Mouse (Mus musculus) brown adipose tissue, adult 24 weeks (tissue): ENCODE data around the gene Gpr157. TPM values are rescaled to one million over a fixed set of nuclear protein-coding genes. Genes with fewer than 3 reads are reported as not detected.
"Not testable (repeated sequence)": the region's sequence is repeated elsewhere in the genome, so short reads cannot be mapped to it uniquely, and the experiment has no call there.

ENCODE experiments used
- H3K27ac ChIP-seq: fragments of 200-500 bp; replicated peaks from 2 replicates; pipeline ENCODE4 v1.5.1; 2012; ENCODE audit warnings: low read depth, mild to moderate bottlenecking, low read length
- H3K4me1 ChIP-seq: fragments of 200-500 bp; 2 replicates; pipeline ENCODE4 v1.6.1; 2012; ENCODE audit warnings: low read length, mixed read lengths; ENCODE audit not compliant: control insufficient read depth, insufficient read depth, insufficient read length
- H3K4me3 ChIP-seq: fragments of 200-500 bp; 2 replicates; pipeline ENCODE4 v1.5.1; 2012; ENCODE audit warnings: low read depth, mild to moderate bottlenecking, low read length, moderate library complexity; ENCODE audit not compliant: insufficient read depth
- polyA plus RNA-seq: library from polyadenylated mRNA; stranded (reverse); fragments of >200 nt; gene quantifications from 2 replicates; pipeline ENCODE4 v1.2.4, GENCODE M21; 2012; ENCODE audit not compliant: missing spikeins, insufficient read depth, insufficient read length

Gpr157 gene
- 2.0 and 2.4 TPM in 2 replicates for polyA plus RNA-seq

DNA sequence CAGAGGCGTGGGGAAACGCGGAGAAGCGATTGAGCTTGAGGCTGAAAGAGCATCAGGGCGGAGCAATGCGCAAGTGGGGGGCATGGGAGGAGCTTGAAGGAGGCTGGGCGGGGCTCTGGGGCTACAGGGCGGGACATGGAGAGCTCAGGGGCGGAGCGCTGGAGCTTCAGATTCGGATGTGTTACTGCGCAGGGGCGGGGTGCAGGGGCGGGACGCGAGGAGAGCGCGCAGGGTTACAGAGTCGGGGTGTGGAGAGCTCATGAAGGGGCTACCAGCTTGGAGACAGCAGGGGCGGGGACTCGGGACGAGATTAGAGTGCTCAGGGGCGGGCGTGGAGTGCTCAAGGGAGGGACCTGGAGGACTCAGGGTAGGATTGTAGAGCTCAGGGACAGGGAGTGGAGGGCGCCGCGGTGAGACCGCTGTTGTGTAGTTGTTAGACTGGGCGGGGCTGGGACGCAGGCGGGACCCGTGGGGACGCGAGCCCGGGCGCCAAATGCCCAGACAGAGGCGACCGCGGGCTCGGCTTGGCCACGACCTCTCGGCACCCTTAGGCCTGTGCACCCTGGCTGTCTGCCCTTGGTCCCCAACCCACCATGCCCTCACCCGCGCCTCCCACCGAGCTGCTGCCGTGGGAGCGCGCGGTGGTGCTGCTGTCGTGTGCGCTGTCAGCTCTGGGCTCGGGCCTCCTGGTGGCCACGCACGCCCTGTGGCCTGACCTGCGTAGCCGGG lies at the start of gene Gpr157:
Gene Gpr157 (plus strand): TSS at position 205 of the 729 bp plus-strand sequence.
- Histone ChIP-seq H3K27ac (peak within 1 kb of the TSS; percentile 24; the same call in 1 of the 2 replicates), H3K4me1 (peaks cover 11% of the 10 kb centered on the region), H3K4me3 (peak within 1 kb of the TSS; percentile 79)

DNA sequence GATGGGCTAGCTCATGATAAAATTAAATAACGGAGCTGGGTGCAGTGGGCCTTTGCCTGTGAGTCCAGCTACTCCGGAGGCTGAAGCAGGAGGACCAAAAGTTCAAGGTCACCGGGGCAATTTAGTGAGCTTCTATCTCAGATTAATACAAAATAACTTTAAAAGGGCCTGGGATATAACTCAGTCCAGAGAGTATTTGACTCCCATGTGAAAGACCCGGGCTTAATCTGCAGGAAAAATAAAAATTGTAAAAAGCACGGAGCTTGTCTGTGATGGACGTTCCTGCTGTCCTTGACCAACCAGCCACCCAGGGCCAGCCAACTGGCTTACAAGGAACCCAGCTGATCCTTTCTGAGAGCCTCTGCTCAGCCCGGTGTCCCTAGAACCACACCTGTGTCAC lies 48.6 kb upstream of the Gpr157 start:
- H3K4me3 ChIP-seq = no peak overlapping the region
- H3K27ac ChIP-seq = no peak overlapping the region
- no peaks in the 10 kb centered on the region for H3K4me1 ChIP-seq

DNA sequence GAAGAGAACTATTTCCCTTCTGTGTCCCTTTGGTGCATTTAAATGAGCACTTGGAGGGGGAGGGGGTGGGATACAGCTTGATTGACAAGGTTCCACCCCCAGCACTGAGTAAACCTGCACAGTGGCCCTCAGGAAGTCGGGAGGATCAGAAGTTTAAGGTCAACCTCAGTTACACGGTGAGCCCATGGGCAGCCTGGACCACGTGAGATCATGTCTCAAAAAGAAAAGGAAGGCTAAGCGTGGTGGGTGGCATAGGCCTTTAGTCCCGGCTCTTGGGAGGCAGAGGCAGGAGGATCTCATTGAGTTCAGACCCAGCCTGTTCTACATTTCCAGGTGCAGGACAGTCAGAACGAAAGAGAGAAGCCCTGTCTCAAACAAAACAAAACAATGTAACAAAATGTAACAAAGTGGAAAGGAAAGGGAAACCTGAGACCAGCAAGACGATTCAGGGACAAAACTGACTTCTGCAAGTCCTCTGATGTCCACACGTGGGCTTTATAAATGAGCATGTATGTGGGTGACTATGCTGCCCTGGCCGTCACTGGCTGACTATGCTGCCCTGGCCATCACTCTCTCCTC lies 47.1 kb upstream of the Gpr157 start:
- Histone ChIP-seq H3K4me3 (no peak overlapping the region), H3K27ac (no peak overlapping the region), H3K4me1 (no peaks in the 10 kb centered on the region)

DNA sequence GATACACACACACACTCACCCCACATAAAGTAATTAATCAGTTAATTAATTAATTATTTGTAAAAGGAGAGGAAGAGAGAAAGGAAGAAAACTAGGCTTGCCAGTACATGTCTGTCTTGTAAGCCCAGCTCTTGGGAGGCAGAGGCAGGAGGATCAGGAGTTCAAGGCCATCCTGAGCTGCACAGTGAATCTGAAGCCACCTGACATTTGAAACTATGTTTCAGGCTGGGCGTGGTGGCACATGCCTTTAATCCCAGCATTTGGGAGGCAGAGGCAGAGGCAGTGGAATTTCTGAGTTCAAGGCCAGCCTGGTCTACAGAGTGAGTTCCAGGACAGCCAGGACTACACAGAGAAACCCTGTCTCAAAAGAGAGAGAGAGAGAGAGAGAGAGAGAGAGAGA lies 46.3 kb upstream of the Gpr157 start:
- H3K4me3 ChIP-seq, H3K4me1 ChIP-seq, H3K27ac ChIP-seq: not testable (repeated sequence)

DNA sequence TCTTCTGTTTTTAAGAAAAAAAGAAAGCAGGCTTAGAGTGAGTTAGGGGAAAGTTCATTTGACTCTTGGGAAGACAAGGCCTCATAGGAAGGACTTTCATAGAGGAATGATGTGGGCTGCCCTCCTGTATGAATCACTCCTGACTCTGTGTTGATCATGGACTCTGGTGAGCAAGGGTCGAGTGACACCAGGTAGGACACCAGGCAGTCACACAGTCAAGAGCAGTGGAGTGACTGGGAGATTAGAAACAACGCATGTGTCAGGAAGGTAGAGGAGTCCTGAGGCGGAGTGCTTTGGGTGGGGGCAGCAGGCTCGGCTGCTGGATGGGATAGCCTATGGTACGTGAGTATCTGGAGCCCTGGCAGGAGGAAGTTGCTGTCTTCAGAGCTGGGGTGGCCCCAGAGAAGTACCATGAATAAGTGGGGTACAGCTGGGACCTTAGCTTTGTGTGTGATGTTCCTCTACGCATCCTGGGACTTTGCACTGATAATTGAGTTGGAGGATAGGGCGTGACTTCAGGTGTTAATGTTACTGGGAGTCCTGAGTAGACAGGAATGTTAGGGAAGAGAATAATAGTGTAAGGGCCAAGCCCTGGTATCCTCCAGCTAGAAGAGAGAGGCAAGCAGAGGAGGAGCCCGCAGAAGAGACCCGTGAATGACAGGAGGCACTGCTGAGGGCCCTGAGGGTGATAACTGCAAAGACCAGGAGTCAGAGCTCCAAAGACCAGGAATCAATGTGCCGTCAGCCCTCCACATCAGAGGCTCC lies 45.6 kb upstream of the Gpr157 start:
- H3K27ac ChIP-seq = no peak overlapping the region

DNA sequence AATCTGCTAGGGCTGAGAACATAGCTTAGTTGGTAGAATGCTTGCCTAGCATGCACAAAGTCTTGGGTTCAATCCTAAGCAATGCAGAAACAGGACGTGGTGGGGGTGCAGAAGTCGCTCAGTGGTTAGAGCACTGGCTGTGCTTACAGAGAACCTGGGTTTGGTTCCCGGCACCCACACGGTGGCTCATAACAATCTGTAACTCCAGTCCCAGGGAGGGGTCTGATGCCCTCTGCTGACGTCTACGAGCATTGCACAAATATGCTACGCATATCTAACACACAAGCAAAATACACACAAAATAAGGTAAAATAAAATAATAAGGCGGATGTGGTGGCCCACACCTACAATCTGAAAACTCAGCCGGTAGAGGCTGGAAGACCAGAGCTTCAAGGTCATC lies 43.6 kb upstream of the Gpr157 start:
- H3K27ac ChIP-seq = no peak overlapping the region
- no peak overlapping the region for H3K4me3 ChIP-seq
- no peaks in the 10 kb centered on the region for H3K4me1 ChIP-seq

More for the DNA sequence above, 45.6 kb upstream of the Gpr157 start:
- H3K4me3 ChIP-seq = no peak overlapping the region
- no peaks in the 10 kb centered on the region for H3K4me1 ChIP-seq

DNA sequence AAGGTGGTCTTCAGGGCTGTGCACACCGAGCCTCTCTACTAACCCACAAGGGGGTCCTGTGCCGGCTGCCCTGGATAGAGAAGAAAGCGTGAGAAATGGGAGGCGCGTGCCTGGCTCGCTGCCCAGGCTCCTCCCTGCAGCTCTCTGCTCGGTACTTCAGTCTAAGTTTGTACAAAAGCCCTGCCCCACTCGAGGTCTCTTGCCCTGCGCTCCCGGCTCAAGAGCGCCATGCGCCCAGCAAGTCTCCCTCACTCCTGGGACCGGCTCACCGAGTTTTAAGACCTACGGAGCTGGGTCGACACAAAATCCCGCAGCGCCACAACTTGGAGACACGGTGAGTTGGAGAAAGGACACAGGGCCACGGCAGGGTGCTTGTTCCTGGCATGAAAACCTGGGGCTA lies 39.1 kb upstream of the Gpr157 start:
- H3K27ac ChIP-seq = peak overlapping the region; percentile 6; the same call in 1 of the 2 replicates

DNA sequence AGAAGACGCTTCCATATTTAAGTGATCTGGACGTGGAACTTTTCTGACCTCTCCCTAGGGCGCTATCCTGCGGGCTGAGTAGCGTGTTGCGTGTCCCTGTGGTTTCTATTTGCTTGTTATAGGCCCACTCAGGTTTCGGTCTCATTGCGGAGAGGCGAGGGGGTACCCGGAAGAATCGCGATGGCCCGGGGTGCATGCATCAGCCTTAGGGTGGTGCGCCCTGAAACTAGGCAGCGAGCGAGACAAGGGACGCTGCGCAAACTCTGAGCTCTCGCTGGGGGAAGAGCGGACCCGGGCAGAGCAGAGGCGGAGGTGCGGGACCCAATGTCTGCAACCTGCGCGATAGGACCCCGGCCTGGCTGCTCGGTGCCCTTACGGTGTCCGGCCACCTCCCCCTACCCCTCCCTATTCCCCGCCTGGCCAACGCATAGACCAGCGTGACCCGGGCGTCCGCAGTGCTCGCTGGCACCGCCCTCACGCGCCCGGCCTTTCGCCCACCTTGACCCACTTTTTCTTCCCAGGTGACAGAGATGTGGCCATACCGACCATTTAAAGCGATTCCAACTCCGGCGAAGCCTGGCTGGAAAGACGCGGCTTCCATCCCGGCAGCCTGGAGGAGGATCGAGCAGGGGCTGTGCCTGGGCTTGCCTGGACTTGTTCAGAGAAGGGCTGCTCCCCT lies 38.5 kb upstream of the Gpr157 start:
- H3K4me1 ChIP-seq = no peaks in the 10 kb centered on the region
- peak overlapping the region; percentile 71 for H3K4me3 ChIP-seq
- peak overlapping the region; percentile 6 for H3K27ac ChIP-seq

More for the DNA sequence above, 39.1 kb upstream of the Gpr157 start:
- H3K4me1 ChIP-seq = no peaks in the 10 kb centered on the region
- peak overlapping the region; percentile 71 for H3K4me3 ChIP-seq

DNA sequence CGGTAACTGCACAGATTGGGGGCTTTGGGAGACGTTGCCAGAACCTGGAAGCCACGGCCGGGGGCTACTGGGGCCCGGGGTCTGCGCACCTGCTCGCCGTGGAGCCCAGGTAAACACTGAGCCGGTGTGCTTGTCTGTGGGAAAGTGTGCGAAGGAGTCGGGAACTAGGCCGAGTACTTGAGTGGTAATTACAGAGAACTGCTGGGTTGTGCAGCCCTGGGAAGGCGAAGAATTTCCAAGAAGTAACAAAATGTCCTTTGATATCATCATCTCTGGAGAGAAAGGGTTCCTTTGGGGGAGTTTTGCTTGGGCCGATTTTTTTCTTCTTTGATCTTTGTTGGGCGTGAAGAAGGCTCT lies 38.0 kb upstream of the Gpr157 start:
- no peaks in the 10 kb centered on the region for H3K4me1 ChIP-seq
- H3K4me3 ChIP-seq = peak overlapping the region; percentile 71
- H3K27ac ChIP-seq = no peak overlapping the region

DNA sequence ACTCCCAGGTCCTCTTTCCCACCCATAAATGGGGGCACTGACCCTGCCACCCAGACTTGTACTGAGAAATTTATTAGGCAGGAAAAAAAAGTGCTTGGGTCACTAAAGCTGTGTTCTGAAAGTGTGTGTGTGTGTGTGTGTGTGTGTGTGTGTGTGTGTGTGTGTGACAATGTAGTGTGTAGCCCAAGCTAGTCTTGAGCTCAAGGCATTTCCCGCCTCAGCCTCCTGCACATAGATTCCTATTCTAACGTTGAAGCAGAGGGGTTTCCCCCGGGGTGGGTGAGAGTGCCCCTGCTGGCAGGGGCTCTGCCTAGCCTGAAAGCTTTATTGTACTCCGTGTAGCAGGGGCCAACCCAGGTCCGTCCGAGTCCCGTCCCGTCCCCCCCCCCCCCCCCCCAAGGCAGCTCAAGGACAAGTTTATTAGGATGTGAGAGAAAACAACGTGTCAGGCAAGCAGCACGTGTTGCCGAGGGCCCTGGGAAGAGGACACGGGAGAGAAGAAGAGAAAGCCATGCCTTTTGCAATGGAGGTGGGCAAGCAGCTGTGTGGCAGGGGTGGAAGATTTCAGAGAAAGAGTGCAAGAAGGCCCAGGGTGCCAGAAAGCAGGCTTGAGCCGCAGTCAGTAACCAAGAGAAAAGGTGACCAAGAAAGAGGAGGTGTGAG lies 37.5 kb upstream of the Gpr157 start:
- H3K27ac ChIP-seq = no peak overlapping the region
- no peaks in the 10 kb centered on the region for H3K4me1 ChIP-seq
- H3K4me3 ChIP-seq = peak overlapping the region; percentile 71

DNA sequence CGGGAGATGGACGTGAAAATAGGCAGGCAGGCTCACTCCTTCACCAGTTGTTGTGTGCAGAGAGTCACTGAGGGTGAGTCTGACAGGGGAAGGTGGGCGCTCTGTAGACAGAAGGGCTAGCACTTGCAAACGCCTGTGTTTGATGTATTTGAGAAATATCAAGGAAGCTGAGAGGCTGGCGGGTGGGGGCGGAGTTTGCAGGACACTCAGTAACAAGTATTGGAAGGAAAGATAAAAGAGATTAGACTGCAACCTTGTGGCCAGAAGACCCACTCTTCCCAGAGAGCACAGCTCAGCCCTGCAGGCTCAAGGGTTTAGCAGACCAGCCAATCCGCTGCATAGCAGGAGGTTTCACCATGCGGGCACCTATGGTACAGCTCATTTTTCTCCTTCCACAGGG lies 35.7 kb upstream of the Gpr157 start:
- Histone ChIP-seq H3K4me3 (no peak overlapping the region), H3K27ac (no peak overlapping the region), H3K4me1 (no peaks in the 10 kb centered on the region)

DNA sequence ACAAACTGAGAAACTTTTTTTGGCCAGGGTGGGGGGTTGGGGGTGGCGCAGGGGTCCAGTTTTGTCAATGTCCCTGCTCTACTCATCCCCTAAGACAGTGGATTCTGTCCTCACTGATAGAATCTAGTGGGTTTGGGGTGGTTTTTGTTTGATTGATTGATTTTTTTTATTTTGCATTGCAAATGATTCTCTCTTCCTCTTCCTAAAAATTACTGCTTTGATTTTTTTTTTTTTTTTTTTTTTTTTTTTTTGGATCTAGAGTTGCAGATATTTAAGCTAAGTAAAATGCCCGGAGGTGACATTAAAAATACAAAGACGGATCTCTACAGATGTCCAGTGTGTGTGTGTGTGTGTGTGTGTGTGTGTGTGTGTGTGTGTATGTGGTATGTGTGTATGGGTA lies 34.8 kb upstream of the Gpr157 start:
- H3K4me3 ChIP-seq = no peak overlapping the region
- H3K4me1 ChIP-seq = no peaks in the 10 kb centered on the region
- no peak overlapping the region for H3K27ac ChIP-seq

DNA sequence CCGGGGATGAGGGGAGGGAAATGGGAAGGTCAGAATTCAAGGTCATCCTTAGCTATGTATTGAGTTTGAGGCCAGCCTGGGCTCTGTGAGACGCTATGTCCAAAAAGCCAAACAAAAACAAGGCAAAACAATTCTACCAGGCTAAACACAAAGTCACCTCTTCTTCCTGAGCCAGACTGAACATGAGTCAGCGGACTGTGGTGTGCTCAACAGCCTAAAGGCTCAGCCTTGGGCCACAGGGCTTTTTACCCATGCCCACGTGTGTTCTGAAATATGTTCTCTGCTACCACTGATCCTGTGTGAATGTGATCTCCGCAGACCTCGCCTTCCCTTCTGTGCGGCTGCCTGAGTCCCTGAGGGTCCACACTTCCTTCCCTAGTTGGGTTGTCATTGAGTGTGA lies 31.0 kb upstream of the Gpr157 start:
- Histone ChIP-seq H3K4me1 (peaks cover 8% of the 10 kb centered on the region), H3K27ac (no peak overlapping the region)

DNA sequence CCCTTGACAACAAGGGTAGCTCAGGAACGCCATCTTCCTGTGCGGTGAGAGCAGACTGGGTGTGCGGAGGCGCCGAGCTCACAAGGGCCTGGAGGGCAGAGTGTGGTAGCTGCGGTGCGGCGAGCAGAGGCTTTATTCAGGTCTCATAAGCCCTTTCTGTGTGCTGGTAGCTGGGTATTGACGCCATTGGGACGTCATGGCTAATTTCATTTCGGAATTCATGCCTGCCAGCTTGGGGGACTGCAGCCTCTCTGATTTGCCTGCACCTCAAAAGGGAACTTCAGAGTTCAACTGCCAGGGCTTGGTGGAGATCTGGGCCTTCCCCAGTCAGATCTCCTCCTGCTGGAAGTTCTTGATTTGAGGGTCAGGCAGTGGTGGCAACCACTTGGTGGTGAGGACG lies 29.4 kb upstream of the Gpr157 start:
- peaks cover 14% of the 10 kb centered on the region for H3K4me1 ChIP-seq

More for the DNA sequence above, 31.0 kb upstream of the Gpr157 start:
- H3K4me3 ChIP-seq = no peak overlapping the region

More for the DNA sequence above, 29.4 kb upstream of the Gpr157 start:
- no peak overlapping the region for H3K4me3 ChIP-seq
- no peak overlapping the region for H3K27ac ChIP-seq
